Mouse (Mus musculus) heart, embryonic 15.5 days (tissue): ENCODE measurements at regions not wholly inside any gene's neighbourhood (a gene's known extent, or its start where the extent isn't known, plus 50 kb on each side); places are given as distances from the start of the nearest gene placed in this dataset.
"Not testable (repeated sequence)": the region's sequence is repeated elsewhere in the genome, so short reads cannot be mapped to it uniquely, and the experiment has no call there.

Experiments used
- ATAC-seq: fragments of 200-750 bp; cut with Nextera tagmentation; replicated peaks from 2 replicates; pipeline ENCODE4 v1.8.0; 2017; ENCODE audit warnings: low read depth, moderate TSS enrichment; ENCODE audit not compliant: insufficient number of reproducible peaks, insufficient read depth, low FRiP score
- H3K27ac ChIP-seq: fragments of 300-500 bp; sonication (generic); 2 replicates; pipeline ENCODE4 v1.5.1; 2015; ENCODE audit warnings: mild to moderate bottlenecking, inconsistent platforms
- H3K27me3 ChIP-seq: fragments of 300-500 bp; sonication (generic); 2 replicates; pipeline ENCODE4 v1.6.1; 2015; ENCODE audit warnings: inconsistent platforms
- H3K36me3 ChIP-seq: fragments of 300-500 bp; sonication (generic); 2 replicates; pipeline ENCODE4 v1.6.1; 2015; ENCODE audit warnings: mild to moderate bottlenecking, inconsistent platforms
- H3K4me1 ChIP-seq: fragments of 300-500 bp; sonication (generic); replicated peaks from 2 replicates; pipeline ENCODE4 v1.6.1; 2015; ENCODE audit warnings: inconsistent platforms
- H3K4me2 ChIP-seq: fragments of 300-500 bp; sonication (generic); 2 replicates; pipeline ENCODE4 v1.6.1; 2015; ENCODE audit warnings: inconsistent platforms, mild to moderate bottlenecking, moderate library complexity
- H3K4me3 ChIP-seq: fragments of 300-500 bp; sonication (generic); 2 replicates; pipeline ENCODE4 v1.5.1; 2015; ENCODE audit warnings: mild to moderate bottlenecking, inconsistent platforms
- H3K9ac ChIP-seq: fragments of 300-500 bp; sonication (generic); 2 replicates; pipeline ENCODE4 v1.6.1; 2015; ENCODE audit warnings: mild to moderate bottlenecking, inconsistent platforms
- H3K9me3 ChIP-seq: fragments of 300-500 bp; sonication (generic); replicated peaks from 2 replicates; pipeline ENCODE4 v1.6.1; 2016; ENCODE audit warnings: inconsistent platforms
- WGBS: fragments of 180-500 bp; shearing (Covaris S2); methylation state at CpG from one replicate; pipeline ENCODE4 v1.1.7; 2015; ENCODE audit warnings: mixed read lengths; 5-methylcytosine and 5-hydroxymethylcytosine counted together

DNA sequence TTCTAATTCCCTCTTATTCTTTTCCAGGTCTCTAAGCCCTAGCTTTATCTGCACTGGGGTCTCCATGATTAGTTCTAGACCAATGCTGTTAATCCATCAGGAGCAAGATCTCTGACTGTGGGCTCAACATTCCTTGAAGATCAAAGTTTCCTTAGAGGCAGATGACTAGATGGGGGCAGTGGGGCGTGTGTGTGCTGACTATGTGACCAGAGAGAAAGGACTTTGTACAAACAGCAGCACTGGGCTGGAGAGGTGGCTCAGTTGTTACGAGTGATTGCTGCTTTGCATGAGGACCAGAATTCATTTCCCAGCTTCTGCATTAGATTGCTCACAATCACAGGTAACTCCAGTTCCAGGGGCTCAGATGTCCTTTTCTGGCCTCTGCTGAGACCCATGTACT, 250.1 kb upstream of the Zfp930 start:
- no peak overlapping the region for H3K4me2 ChIP-seq
- no peak overlapping the region for H3K9ac ChIP-seq
- no peak overlapping the region for H3K4me3 ChIP-seq
- no peaks in the 10 kb centered on the region for H3K36me3 ChIP-seq
- no peak for ATAC-seq
- H3K9me3 ChIP-seq: no peaks in the 10 kb centered on the region
- 81% methylated on average over 2 of the region's 2 CpGs for WGBS
- H3K27ac ChIP-seq: no peak overlapping the region
- H3K27me3 ChIP-seq: no peaks in the 10 kb centered on the region
- H3K4me1 ChIP-seq: peaks cover 12% of the 10 kb centered on the region

DNA sequence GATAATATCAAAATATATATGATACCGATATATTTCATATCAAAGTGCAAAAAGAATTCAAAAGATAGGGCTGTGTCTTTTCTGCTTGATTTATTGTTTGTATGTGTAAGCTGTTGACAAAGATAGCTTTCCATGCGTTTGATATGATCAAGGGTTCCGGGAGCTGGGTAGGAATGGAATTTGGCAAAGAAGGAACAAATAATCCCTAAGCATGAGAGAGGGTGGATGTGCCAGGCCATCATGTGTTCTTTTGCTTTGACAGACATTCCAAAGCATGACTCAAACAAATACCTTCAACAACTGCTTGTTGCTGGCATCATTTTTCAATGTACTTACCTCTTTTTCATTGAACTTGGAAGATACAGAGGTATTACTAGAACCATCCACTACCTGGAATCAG, 246.9 kb upstream of the Zfp930 start:
- H3K9ac ChIP-seq: no peak overlapping the region
- no peak overlapping the region for H3K4me3 ChIP-seq
- no peak for ATAC-seq
- no peak overlapping the region for H3K4me2 ChIP-seq
- no peaks in the 10 kb centered on the region for H3K27me3 ChIP-seq
- no peaks in the 10 kb centered on the region for H3K36me3 ChIP-seq
- H3K27ac ChIP-seq: no peak overlapping the region
- no peaks in the 10 kb centered on the region for H3K4me1 ChIP-seq
- no peaks in the 10 kb centered on the region for H3K9me3 ChIP-seq
- 65% methylated on average over 3 of the region's 3 CpGs for WGBS

DNA sequence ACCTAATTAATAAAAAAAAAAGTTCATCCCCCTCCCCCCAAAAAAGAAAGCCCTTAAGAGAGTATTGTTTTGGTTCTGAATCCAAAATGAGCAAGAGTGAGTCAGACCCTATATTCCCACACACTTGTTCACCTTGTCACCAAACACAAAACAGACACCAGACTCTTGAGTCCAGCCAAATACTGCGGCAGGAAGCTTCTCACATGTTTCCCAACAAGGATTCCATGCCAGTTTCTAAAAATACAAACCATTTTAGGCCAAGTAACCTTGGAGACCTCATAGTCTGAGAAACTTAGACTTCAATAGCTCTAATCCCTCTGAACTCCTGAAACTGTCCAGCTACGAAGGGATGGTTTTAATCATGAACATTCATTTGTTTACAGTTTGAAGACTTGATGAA, 233.1 kb upstream of the Zfp930 start:
- H3K9ac ChIP-seq: no peak overlapping the region
- no peaks in the 10 kb centered on the region for H3K27me3 ChIP-seq
- H3K4me2 ChIP-seq: no peak overlapping the region
- no peaks in the 10 kb centered on the region for H3K36me3 ChIP-seq
- H3K9me3 ChIP-seq: 0 out of 2 replicates have a peak, but pooled peaks cover under 1% of the 10 kb centered on the region
- H3K4me3 ChIP-seq: no peak overlapping the region
- no peak overlapping the region for H3K27ac ChIP-seq
- 0 out of 2 replicates have a peak, but pooled peaks cover 2% of the 10 kb centered on the region for H3K4me1 ChIP-seq
- WGBS: 29% methylated on average over 2 of the region's 2 CpGs
- ATAC-seq: peak; percentile 73

DNA sequence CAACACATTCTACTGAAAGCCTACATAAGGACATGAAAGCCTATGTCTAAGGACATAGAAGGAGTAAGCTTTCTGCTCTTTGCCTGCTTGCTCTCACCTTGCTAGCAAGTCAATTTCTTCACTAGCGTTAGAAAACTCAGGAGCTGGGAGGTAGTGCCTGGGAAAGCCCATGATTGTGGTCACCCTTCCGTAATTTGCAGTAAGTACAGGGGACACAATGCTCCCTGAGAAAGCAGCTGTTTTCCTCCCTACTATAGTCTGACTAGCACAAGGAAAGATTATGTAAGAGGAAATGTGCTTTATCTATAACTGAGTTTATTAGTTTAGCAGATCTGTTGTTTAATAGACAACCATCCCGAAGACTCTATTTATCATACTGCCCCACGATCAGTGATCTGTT, 231.7 kb upstream of the Zfp930 start:
- ATAC-seq: no peak
- H3K27ac ChIP-seq: no peak overlapping the region
- no peak overlapping the region for H3K4me2 ChIP-seq
- no peaks in the 10 kb centered on the region for H3K9me3 ChIP-seq
- 65% methylated on average over 4 of the region's 4 CpGs for WGBS
- H3K27me3 ChIP-seq: no peaks in the 10 kb centered on the region
- H3K4me3 ChIP-seq: no peak overlapping the region
- H3K9ac ChIP-seq: no peak overlapping the region
- H3K4me1 ChIP-seq: 0 out of 2 replicates have a peak, but pooled peaks cover 2% of the 10 kb centered on the region
- H3K36me3 ChIP-seq: no peaks in the 10 kb centered on the region

DNA sequence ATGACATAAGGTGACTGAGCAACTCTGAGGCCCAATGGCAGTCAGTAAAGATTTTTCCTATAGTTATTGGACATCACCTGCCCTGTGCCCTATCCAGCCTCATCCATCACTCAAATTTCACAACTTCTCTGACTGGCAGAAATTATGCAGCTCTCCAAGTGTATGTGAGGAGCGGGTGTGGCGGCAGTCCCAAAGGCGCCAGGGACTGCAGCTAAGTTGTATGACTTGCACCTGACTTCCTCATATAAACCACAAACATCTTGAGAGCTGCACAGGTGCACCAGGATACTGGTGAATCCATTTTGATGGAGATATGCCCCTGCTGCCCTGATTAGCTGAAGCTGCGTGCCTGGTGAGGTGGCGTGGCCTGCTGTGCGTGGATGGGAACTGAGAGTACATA, 225.7 kb upstream of the Zfp930 start:
- not testable (repeated sequence) for H3K4me3 ChIP-seq, H3K9ac ChIP-seq, H3K36me3 ChIP-seq, ATAC-seq, H3K27ac ChIP-seq, H3K4me1 ChIP-seq, H3K4me2 ChIP-seq, H3K9me3 ChIP-seq, H3K27me3 ChIP-seq
- 89% methylated on average over 6 of the region's 6 CpGs for WGBS

DNA sequence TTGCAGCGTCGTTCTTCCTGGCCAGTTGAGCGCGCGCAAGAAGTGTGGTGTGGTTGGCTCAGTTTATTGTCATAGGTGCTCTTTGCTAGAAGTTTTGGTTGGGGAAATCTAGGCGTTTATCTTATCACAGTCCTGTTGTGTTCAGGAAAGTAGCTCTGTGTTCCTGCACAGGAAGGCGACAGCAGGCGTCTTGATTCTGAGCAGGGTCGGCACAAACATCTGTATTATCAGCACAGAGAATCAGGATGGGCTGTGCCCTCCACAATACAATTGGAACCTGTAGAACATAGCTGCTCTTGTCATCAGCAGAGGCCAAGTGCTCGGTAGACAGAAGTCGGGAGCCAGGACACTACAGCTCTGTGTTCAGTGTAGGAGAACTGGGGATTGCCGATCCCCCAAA, 225.1 kb upstream of the Zfp930 start:
- H3K36me3 ChIP-seq: no peaks in the 10 kb centered on the region
- no peaks in the 10 kb centered on the region for H3K27me3 ChIP-seq
- no peak for ATAC-seq
- H3K4me1 ChIP-seq: peaks cover 9% of the 10 kb centered on the region; the same call in 1 of the 2 replicates
- 61% methylated on average over 12 of the region's 12 CpGs for WGBS
- no peaks in the 10 kb centered on the region for H3K9me3 ChIP-seq
- no peak overlapping the region for H3K4me3 ChIP-seq
- no peak overlapping the region for H3K9ac ChIP-seq
- H3K27ac ChIP-seq: no peak overlapping the region
- no peak overlapping the region for H3K4me2 ChIP-seq

DNA sequence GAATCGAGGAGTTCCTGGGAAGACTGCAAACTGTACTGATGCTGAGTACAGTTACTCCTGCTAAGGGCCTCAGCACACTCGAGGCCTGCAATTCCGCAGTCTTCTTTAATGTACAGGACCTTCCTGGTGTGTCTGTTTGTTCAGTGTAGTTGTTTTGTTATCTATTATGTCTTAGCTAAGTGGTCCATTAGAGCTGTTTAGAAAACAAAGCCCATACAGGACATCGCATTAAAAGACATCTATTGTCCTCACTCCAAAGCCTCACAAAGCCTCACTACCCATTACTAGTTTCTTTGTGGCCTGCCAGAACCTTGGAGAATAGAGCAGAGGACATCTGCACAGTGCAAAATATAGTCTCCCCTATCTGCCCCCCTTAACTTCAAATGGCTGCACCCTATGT, 224.4 kb upstream of the Zfp930 start:
- H3K4me1 ChIP-seq: peaks cover 9% of the 10 kb centered on the region; the same call in 1 of the 2 replicates
- no peak overlapping the region for H3K9ac ChIP-seq
- no peaks in the 10 kb centered on the region for H3K27me3 ChIP-seq
- no peak overlapping the region for H3K27ac ChIP-seq
- no peak overlapping the region for H3K4me3 ChIP-seq
- H3K9me3 ChIP-seq: no peaks in the 10 kb centered on the region
- 77% methylated on average over 4 of the region's 4 CpGs for WGBS
- no peak overlapping the region for H3K4me2 ChIP-seq
- H3K36me3 ChIP-seq: no peaks in the 10 kb centered on the region
- ATAC-seq: no peak

DNA sequence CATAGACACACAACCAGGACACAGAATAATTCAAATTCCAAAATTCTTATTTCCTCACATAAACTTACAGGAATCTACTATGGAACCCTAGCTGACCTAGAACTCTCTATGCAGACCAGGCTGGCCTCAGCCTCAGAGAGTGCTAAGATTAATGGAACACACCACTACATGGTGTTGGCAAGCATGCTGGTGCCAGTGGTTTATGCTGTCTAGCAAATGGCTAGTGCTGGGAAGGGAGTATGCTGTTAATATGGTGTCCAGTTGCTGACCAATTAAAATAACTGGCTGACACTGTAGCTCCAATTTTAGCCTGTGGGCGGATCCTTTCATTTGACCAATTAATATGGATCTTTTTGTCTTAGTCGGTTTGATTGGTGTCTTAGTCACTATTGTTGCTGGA, 222.4 kb upstream of the Zfp930 start:
- Histone ChIP-seq H3K4me3 (no peak overlapping the region), H3K4me1 (peaks cover 9% of the 10 kb centered on the region; the same call in 1 of the 2 replicates), H3K4me2 (no peak overlapping the region), H3K36me3 (no peaks in the 10 kb centered on the region), H3K9me3 (no peaks in the 10 kb centered on the region), H3K27me3 (no peaks in the 10 kb centered on the region), H3K9ac (no peak overlapping the region), H3K27ac (no peak overlapping the region)
- 86% methylated on average over 2 of the region's 2 CpGs for WGBS
- ATAC-seq: no peak
